Mouse (Mus musculus) megakaryocyte, embryonic 14.5 days (primary cell): ENCODE results near the gene Nid1.

Experiments used
- FLI1 ChIP-seq: IDR thresholded peaks from 2 replicates; pipeline ENCODE4 v1.6.1; 2012; ENCODE audit warnings: low read length, inconsistent platforms, mixed read lengths
- GATA1 ChIP-seq: IDR thresholded peaks from 3 replicates; pipeline ENCODE4 v1.6.1; 2012; ENCODE audit warnings: mixed read lengths, low read length, inconsistent platforms, borderline replicate concordance

DNA sequence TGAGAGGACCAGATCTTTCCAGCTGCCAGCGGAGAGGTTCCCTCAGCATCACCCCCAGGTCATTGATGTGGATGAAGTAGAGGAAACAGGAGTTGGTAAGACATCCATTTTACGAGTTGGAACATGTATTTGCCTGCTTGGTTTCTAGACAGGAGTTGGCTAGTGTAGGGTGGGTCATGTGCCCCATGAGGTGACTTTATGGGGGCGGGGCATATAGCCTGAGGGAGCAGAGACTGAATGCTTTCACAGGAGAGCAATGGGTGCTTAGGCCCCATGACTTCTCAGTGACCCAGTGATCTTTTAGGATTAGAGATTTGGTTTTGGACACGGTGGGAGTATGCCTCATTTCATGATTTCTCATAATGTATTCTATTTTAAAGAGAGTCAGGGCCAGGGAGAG lies 31.2 kb downstream of the Nid1 start:
- no peak for TF ChIP-seq GATA1
- no peak for TF ChIP-seq FLI1
